Mouse (Mus musculus): ENCODE data around the gene Ubox5.

Gene Ubox5

DNA sequence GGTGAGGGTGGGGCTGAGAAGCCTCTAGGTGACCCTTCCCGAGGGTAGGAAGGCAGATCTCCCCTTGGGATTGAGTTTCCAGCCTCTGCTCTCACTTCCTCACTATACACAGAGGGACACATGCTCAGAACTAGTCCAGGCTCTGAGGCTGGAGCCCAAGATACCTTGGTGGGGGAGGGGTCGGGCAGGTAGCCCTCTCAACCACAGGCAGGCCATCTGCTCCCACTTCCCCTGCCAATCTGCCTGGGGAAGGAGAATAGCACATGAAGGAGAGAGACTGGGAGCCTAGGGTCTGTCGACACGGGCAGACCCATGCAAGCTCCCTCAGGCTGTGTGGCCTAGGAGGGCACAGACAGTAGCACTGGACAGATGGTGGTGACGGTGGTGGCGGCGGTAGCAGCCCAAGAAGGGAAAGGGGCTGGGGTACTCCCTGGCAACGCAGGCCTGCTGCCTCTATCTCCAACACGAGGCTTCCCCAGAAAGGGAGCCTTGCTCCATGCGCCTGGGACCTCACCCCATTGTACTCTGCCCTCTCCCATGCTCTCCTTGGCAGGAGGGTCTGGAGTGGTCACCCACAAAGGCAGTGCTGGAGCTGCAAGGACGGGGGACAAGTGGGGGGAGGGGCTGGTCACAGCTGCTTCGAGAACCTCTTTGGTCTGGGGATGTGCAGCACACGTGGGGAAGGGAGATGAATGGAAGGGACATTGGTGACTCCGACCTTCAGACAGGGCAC, 4.3 kb upstream of the Ubox5 start:
- DNase-seq, result peak; percentile 86 to 88

DNA sequence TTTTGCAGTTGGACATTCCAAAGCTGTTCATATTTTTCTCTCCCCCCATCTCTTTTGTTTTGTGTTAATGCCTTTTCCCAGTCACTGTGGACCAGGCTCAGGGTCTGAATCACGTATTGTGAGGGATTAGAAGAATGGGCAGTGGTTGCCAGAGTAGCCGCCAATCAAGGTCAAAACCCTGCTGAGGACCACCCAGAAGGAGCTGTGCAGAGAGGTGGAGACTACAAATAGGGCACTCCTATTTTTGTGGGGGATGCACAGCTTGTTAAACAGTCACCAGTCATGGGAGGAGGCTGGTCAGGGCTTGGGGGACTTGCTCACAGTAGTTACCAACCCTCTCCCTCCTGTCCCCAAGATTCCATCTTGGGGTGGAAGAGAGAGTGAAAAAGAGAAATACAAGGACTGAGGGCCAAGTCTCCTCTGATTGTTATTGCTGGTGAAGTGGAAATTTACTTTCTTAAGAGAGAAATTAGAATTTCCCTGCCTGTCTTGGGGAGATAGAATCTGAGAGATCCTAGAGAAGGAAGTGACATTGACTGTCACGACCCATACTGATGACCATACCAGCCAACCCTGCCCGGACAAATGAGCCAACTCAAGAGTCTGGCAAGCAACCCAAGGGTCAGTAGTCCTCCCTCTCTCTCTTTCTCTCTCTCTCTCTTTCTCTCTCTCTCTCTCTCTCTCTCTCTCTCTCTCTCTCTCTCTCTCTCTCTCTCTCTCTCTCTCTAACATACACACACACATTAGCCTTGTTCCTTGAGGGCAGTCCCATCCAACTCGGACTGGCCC, 3.2 kb upstream of the Ubox5 start:
- peak in 1 of 2 experiments; percentile 16 for DNase-seq

DNA sequence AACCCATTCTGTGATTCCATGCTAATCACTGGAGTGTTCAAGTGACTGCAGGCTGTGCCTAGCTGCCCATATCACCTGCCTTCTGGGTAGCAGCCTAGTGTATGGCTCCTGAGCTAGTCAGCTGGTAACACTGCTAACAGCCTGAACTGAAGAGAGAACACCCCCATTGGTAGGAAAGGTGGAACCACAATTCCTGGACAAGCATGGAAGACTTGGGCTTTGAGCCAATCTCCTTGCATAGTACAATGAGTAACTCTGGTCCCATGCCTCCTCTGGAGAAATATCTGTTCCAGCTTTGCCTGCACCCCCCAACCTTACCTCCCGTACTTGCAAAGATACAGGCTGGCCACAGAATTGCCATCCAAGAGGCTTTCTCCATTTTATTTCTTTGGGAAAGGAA, 2.6 kb upstream of the Ubox5 start:
- DNase-seq, result peak in 1 of 2 experiments; percentile 17

DNA sequence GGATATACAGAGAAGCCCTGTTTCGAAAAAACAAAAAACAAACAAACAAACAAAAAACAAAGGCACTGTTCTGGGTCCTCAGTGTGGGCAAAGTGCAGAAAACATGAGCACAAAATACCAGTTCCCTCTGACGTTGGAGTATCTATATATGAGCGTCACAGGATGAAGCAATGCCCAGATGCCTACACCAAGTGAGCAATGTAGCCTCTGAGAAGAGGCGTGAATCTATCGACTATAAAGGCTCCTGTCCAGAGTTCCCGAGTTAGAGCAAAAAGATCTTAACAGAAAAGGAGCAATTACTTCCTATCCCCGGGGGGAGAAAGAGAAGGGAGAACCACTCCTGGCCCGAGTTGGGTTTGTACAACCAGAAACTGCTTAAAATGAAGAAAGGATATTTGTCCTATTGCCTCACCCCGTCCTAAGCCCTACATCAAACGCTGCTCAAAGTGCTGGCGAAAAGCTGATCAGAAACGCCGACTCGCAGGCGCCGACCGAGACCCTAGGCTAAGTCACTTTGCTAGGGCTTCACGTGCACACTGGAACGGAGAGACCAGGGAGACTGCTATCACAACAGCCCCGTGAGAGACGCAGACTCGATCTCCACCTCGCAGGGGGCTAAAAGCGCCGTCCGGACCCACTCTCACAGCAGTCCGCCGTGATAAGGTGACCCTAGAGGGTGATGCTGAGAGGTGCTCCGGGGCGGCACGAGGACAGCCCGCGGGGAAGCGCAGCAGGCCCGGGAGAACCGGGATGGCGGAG, 579 bp downstream of the Ubox5 start:
- no peak for DNase-seq

DNA sequence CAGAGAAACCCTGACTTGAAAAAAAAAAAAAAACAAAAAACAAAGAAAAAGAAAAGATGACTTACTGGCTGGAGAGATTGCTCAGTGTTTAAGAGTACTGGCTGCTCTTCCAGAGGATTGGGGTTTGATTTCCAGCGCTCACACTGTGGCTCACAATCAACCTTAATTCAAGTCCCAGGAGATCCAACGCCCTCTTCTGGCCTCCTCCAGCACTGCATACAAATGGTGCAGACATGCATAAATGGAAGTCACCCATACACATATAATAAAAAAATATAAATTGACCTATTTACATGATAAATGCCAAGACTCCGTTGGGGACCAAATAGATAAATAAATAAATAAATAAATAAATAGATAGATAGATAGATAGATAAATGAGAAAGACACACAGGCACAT, 1.4 kb downstream of the Ubox5 start:
- peak in 1 of 2 experiments; percentile 15 for DNase-seq

DNA sequence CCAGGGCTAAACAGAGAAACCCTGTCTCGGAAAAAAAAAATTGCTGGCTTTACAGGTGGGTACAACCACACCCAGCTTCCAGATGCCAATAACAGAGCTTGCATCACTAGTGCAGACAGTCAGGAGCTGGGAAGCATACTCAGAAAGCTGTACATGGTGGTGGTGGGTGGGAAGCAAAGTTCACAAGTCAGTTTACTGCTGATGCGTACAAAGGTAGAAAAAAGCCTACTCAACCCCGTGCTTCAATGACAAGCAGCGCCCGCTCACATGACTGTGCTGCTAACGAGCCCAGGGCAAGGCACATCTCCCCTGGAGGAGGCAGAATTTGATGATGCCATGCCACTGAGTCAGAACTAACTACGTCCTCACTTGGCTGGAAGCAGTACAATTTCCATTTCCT, 10.9 kb downstream of the Ubox5 start:
- no peak for DNase-seq

DNA sequence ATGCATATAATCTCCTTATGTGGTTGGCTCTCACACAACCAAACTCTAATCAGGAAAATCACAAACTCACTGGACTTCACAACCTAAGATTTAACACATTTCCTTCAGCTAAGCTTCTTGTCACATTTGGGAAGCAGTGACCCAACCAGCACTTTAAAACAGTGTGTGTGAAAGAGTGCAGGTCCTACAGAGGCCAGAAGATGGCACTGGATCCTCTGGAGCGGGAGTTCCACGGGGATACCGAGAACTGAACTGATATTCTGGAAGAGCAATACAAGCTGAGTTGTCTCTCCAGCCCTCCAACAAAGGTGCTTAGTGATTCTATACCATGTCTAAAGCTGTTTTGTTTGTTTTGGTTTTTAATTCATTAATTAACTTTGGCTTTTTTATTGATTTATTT, 16.7 kb downstream of the Ubox5 start:
- peak; percentile 47 to 48 for DNase-seq

DNA sequence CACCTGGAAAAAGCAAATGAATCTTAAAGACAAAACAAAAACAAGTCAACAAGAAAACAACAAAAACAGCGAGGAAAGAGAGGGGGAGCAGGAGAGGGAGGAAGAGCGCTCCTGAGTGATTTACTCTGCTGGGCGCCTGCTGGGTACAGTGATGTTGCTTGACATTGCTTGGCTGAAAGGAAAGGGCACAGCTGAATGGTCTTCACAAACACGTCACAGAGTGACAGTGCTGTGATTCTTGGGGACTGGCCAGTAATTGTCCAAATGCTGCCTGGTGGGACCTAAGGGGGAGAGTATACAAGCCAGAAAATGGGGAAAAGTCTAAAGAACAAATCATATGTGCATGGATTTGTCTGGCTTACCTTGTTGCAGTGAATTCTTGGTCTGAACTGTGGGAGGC, 27.6 kb downstream of the Ubox5 start:
- no peak for DNase-seq

DNA sequence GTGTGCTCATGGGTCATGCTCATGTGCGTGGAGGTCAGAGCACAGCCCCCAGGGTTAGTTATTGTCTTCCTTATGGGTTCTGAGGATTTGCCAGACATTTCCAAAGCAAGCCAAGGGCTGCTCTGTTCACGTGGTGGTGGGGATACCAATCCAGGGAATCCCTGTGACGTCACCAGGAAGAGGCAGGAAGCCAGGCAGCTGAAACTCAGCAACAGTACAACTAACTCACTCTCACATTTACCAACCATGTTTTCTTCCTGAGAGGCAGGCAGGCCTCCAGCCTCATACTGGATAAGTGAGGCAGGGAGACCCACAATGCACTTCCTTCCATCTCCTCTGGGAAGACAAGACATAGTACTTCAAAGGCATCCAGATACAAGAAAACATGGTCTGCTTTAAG, 31.4 kb downstream of the Ubox5 start:
- DNase-seq, result no peak

DNA sequence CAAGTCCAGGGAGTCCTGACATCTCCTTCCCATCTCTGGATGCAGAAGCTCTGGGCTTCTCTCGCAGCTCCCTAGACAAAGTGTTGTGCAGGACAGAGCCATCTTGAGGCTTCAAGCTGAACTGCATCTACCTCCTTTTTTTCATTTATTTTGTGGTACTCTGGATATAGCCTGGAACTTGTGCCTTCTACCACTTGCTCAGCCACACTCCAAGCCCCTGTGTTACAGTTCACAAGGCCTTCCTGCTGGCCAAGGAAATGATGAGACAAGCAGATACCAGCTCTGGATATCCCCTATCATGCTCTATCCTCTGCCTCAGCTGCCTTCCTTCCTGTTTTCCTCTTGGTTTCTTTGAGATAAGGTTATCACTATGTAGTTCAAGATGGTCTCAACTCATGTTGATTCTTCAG, 32.2 kb downstream of the Ubox5 start:
- peak; percentile 38 to 46 for DNase-seq

DNA sequence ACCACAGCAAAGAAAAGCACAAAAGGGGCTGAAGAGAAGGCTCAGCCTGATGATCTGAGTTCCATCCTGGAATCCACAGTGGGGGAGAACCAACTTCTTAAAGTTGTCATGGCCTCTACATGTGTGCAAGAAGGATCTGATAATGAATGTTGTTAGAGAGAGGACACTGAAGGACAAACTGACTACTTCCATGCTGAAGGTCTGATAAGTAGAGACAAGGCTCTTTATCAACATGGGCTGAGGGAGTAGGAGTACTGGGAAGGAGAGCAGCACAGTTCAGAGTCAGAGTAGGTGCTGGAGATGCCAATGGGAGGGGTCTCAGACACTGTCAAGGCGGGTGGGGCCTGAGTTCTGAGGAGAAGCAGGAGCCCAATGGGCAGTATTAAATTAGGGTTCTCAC, 34.2 kb downstream of the Ubox5 start:
- no peak for DNase-seq

DNA sequence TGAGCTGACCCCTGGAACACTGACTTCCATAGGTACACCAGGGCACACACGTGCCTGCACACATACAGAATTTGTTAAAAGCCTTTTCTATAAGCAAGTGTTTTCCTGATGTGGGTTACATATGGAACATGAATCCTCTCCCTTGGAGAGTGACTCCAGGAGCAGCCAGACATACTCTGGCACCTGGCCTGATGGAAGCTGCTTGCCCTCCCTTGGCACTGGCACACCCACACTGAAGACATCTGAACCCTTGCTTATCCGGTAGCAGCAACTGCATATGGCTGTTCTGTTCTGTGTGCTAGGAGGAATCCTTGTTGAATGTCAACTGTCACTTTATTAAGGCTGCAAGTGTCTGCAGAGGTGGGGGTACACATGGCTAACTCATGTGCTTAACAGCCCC, 38.8 kb downstream of the Ubox5 start:
- no peak for DNase-seq

DNA sequence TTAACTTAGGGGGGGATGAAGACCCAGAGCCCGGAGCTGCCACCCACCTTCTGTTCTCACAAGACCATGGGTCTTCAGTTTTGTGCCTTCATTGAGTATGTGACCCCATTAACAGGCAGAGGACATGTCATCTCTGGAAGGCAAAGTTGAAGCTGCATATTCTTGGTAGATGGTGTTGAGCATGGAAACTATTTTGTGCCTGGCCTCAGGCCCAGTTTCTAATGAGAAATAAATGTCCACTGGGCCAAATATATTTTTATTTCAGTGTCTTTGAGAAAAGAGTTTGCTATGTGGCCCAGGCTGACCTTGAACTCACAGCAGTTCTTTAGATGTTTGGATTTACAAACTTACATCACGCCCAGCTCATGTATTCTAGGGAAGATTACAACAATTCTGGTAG, 40.1 kb downstream of the Ubox5 start:
- no peak for DNase-seq

DNA sequence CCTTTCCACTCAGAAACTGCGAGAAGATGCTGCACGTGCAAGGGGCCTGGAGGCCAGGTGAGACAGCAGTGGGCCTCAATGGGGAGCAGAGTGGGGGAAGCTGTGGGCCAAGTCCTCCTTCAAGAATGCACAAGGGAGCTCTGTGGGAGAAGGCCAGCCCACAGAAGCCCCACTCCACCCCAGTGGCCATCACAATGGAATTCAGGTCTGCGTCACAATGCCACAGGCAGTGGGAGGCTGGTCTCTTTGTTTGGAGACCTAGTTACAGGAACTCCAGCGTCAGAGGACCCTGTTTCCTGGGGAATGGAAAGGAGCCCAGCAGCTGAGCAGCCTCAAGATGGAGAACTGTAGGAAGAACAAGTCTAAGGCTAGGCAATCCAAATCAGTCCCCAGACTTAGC, 40.7 kb downstream of the Ubox5 start:
- DNase-seq, result no peak

DNA sequence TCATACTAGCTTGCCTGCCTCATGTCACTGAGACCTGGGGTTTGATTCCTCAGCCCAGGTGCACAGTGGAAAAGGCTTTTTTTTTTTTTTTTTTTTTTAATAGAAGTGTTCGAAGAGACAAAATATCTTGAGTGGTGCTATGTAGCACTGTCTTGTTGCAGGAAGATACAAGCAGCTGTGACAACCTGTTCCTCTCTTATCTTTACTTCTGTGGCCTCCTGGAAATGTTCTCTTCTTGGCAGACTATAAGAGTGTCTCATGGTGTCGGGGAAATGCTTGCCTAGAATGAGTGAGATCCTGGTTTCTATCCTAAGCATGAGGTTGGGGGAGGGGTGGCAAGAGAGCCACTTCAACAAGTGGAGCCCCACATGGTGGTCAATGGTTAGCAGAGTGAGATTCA, 41.5 kb downstream of the Ubox5 start:
- DNase-seq, result no peak

DNA sequence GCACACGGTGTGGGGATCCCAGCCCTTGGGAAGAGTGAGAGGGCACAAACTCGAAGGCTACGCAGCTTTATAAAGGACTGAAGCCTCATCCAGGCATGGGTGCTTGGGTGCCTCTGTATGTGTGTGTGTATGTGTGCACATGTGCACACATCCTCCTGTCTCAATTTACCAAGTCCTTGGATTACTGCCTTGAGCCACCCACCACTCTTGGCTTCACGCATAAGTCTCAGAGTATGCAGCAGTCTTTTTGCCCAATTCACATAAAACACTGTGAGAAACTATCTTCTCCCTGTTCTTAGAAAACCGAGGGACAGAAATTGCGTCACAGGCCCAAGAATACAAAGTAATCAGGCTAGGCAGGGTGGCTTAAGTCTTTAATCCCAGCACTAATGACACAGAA, 43.8 kb downstream of the Ubox5 start:
- DNase-seq, result no peak

DNA sequence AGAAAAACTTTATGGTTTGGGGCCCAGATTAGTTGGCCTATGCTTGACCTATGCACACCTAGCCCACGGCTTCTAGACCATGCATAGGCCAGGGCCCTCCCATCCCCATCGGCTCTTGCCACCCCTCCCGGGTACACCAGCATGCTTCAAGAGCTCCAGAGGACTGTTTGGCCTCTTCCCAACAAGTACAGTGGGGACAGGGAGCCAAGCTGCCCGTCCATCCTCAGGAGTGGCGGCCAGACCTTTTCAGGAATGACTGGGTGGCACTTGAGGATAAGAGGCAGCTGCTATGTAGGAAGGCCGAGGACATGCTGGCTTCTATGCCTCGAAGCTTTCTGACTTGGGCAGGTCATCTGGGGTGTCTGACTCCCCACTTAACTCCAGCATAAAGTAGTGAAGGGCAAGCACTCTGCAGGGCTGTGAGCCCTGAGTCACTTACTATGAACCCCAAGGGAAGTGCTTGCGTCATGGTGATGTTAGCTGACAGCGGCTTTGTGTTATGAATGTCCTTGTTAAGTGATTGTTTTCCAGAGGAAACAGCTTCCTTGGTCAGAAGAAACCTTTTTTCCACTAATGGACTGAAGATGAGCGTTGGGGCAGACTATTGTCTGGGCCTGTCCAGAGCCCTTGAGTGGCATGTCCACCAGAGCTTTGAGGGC, 45.8 kb downstream of the Ubox5 start:
- DNase-seq, result no peak

DNA sequence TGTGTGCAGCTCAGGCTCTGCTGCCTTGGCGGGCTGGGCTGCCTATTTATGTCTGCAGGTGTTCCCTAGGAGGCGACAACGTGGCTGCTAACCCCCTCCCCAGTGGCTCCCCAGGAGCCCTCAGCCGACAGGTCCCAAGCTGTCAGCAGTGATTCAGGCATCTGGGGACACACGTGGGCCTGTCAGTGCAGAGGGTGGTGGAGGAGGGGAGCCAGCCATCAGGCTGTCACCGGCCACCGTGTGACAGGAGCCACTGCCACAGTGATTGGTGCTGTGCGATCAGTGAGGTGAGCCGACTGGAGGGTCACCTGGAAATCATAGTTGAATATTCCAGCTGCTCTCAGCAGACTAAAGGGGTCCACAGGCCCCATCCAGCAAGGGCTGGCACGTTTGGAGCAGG, 47.3 kb downstream of the Ubox5 start, which contains the start of gene Avp:
Avp (minus strand) TSS at position 3 of the 400 bp plus-strand sequence.
- no peak for DNase-seq

DNA sequence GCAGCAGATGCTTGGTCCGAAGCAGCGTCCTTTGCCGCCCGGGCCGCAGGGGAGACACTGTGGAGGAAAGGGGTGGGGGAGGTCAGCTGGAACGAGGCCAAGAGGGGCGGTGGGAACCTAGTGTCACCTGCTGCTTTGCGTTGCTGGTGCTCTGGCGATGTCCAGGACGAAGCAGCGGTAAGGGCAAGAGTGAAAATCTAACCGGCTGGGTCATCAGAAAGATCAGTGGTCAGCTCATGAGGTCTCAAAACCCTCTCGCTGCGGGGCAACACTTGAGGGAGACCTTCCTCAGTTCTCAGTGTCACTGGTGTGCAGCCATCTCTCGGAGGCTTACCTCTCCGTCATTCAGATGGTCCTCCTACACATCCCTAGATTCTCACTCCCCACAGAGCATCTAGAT, 48.6 kb downstream of the Ubox5 start:
- DNase-seq, result no peak

DNA sequence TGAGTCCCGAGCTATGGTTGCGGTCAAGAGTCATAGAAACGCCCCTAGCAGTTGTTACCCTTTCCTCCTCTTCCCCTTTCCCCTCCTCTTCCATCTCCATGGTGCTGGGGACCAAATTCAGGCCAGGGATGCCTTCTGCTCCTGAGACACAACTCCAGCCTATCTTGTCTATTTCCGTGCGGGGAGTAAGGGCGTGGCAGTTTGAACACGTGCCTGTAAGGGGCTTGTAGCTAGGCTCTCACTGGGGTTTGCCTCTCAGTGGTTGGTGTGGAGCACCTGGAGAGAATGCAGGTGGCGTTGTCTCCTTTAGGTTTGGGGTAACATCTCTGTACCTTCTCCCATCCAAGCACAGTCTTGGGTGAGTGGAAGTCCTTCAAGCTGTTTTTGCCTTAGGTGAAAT, 50.0 kb downstream of the Ubox5 start:
- DNase-seq, result no peak

DNA sequence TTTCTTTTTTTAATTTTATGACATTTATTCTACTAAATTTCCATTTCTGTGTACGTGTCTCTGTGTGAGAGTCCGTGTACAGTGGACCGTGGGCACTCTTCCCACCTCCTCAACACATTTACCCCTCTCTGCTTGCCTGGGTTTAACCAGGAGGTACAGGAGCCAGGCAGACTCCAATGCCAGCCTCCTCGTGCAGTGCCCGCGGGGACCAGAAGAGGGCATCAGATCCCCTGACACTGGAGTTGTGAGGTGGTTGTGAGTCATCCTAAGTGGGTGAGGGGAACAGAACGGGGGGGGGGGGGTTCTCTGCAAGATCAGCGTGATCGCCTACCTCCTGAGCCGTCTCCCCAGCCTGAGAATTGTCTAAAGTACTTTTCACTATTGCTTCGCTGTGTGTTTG, 51.7 kb downstream of the Ubox5 start:
- DNase-seq, result peak; percentile 69 to 76

DNA sequence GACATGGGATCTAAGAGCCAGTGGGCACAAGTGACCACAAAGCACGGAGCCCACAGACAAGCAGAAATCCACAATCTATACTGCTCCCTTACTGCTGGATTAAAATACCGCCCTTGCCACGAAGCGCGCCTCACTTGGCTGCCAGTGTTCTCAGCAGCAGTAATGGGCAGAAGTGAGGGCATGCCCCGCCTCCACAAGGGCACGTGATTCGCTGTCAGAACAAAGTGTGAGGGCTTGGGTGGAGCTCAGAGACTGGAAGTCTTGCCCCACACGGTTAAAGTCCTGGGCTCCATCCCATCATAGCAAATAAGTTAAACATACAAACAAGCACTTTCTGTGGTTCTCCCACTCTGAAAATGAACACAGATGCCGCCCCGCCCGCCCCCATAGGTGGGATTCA, 52.2 kb downstream of the Ubox5 start:
- DNase-seq, result peak in 1 of 2 experiments; percentile 39

DNA sequence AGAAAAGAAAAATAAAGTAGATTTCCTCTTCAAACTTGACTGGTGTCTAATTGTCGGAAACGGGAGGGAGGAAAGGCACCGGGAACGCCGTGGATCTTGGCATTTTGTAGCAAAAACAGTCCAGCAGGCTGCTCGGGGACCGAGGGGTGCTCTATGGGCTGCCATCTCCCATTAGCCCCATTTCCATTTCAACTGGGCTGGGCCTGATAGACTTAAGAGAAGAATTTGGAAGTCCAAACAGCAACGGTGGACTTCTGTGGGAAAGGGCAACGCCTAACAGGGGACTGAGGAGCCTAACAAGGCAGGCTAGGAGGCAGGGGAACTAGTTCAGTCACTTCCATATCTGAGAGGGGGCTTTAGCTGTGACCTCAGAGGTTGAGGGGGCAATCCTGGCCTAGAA, 52.8 kb downstream of the Ubox5 start:
- no peak for DNase-seq

Data from cerebellum, adult 18-20 months (tissue).